Mouse (Mus musculus) heart, adult 2 months (tissue): ENCODE measurements around the gene Plxna3.

Source experiments
- CTCF ChIP-seq: fragments of 200-600 bp; IDR thresholded peaks from 2 replicates; pipeline ENCODE4 v1.8.1; 2022; ENCODE audit warnings: antibody characterized with exemption, mild to moderate bottlenecking, moderate library complexity
- EP300 ChIP-seq: fragments of 200-500 bp; IDR thresholded peaks from 2 replicates; pipeline ENCODE4 v1.6.1; 2011; ENCODE audit warnings: low read depth, low read length, control low read depth; ENCODE audit not compliant: insufficient read depth
- POLR2A ChIP-seq: fragments of 200-500 bp; IDR thresholded peaks from 2 replicates; pipeline ENCODE4 v1.6.1; 2011; ENCODE audit warnings: mild to moderate bottlenecking, low read depth, low read length, control low read depth; ENCODE audit not compliant: insufficient read depth

GRCm38 (mm10) chrX:74329215-74329671, 377 bp downstream of the Plxna3 start:
- TF ChIP-seq CTCF: no peak
- no peak for TF ChIP-seq EP300
- TF ChIP-seq POLR2A: no peak
